Mouse (Mus musculus): ENCODE data around the gene Irf9.

Irf9 gene

GRCm38 (mm10) chr14:55603271-55603632, at the start of gene Irf9:
Irf9 (plus strand) TSS chr14:55603571.
- DNase-seq: no peak

GRCm38 (mm10) chr14:55554635-55555034, 48.7 kb upstream of the Irf9 start:
- DNase-seq: no peak

- DNase-seq: no peak
Measured at GRCm38 (mm10) chr14:55555788-55556187, 47.6 kb upstream of the Irf9 start.

GRCm38 (mm10) chr14:55557003-55557402, 46.4 kb upstream of the Irf9 start:
- DNase-seq: peak; percentile 92

- DNase-seq: no peak
Measured at GRCm38 (mm10) chr14:55557587-55557986, 45.8 kb upstream of the Irf9 start.

GRCm38 (mm10) chr14:55558740-55559448, 44.5 kb upstream of the Irf9 start:
- no peak for DNase-seq

- peak; percentile 96 for DNase-seq
Measured at GRCm38 (mm10) chr14:55559799-55560201, 43.6 kb upstream of the Irf9 start, which contains the start of gene Dcaf11. Dcaf11 (plus strand) TSS chr14:55560006.

GRCm38 (mm10) chr14:55560202-55561073, 42.9 kb upstream of the Irf9 start, which contains the start of gene A730061H03Rik:
A730061H03Rik (minus strand) TSS chr14:55560406.
- DNase-seq: peak; percentile 99

GRCm38 (mm10) chr14:55561860-55562259, 41.5 kb upstream of the Irf9 start:
- DNase-seq: no peak

GRCm38 (mm10) chr14:55563249-55563648, 40.1 kb upstream of the Irf9 start:
- DNase-seq: no peak

GRCm38 (mm10) chr14:55565748-55566147, 37.6 kb upstream of the Irf9 start:
- DNase-seq: no peak

GRCm38 (mm10) chr14:55567496-55567895, 35.9 kb upstream of the Irf9 start:
- DNase-seq: no peak

GRCm38 (mm10) chr14:55570588-55570987, 32.8 kb upstream of the Irf9 start:
- DNase-seq: no peak

- no peak for DNase-seq
Measured at GRCm38 (mm10) chr14:55571760-55572159, 31.6 kb upstream of the Irf9 start.

- DNase-seq: no peak
Measured at GRCm38 (mm10) chr14:55575302-55575701, 28.1 kb upstream of the Irf9 start, which contains the start of gene Fitm1. Fitm1 (plus strand) TSS chr14:55575617.

- peak; percentile 47 for DNase-seq
Measured at GRCm38 (mm10) chr14:55575711-55576110, 27.7 kb upstream of the Irf9 start.

- DNase-seq: peak; percentile 48
Measured at GRCm38 (mm10) chr14:55576376-55576775, 27.0 kb upstream of the Irf9 start.

- DNase-seq: peak; percentile 90
Measured at GRCm38 (mm10) chr14:55577871-55578667, 25.3 kb upstream of the Irf9 start, which contains the start of gene Psme1. Psme1 (plus strand) TSS chr14:55578123.

GRCm38 (mm10) chr14:55578668-55579269, 24.6 kb upstream of the Irf9 start:
- peak; percentile 84 for DNase-seq

GRCm38 (mm10) chr14:55579511-55580496, 23.6 kb upstream of the Irf9 start:
- DNase-seq: no peak

- no peak for DNase-seq
Measured at GRCm38 (mm10) chr14:55580731-55581130, 22.6 kb upstream of the Irf9 start.
